Mouse (Mus musculus) ES-E14 (cell line): ENCODE data around the gene Vwde. TPM values are rescaled to one million over a fixed set of nuclear protein-coding genes. Genes with fewer than 3 reads are reported as not detected.

Experiments
- DNase-seq: peaks from one replicate; pipeline ENCODE4 v3.0.0-alpha.2; 2013; ENCODE audit warnings: low read depth, low spot score
- H3K27ac ChIP-seq: 2 replicates; pipeline ENCODE4 v1.5.1; 2012; ENCODE audit warnings: low read depth, mild to moderate bottlenecking, low read length, moderate library complexity, mixed read lengths; ENCODE audit not compliant: poor library complexity, insufficient read depth, severe bottlenecking
- H3K36me3 ChIP-seq: 2 replicates; pipeline ENCODE4 v1.6.1; 2012; ENCODE audit warnings: mild to moderate bottlenecking, low read length, moderate library complexity, mixed read lengths; ENCODE audit not compliant: control insufficient read depth, poor library complexity, insufficient read depth, severe bottlenecking
- H3K4me1 ChIP-seq, 2 experiments: fragments of 150-350 bp in 1 of 2; sonication (generic) in 1 of 2; 2 replicates each; pipeline ENCODE4 v1.6.1; 2012; ENCODE audit warnings: low read length in 2 of 2, mild to moderate bottlenecking in 1 of 2, mixed read lengths in 1 of 2; ENCODE audit not compliant: control insufficient read depth in 2 of 2, insufficient read depth in 2 of 2, poor library complexity in 1 of 2
- H3K4me3 ChIP-seq, 2 experiments: fragments of 150-350 bp in 1 of 2; sonication (generic) in 1 of 2; 2 replicates each; pipeline ENCODE4 v1.5.1; 2012; ENCODE audit warnings: low read length in 2 of 2, low read depth in 1 of 2, mild to moderate bottlenecking in 1 of 2, mixed read lengths in 1 of 2; ENCODE audit not compliant: insufficient read depth in 1 of 2, poor library complexity in 1 of 2, severe bottlenecking in 1 of 2
- H3K9ac ChIP-seq: 2 replicates; pipeline ENCODE4 v1.6.1; 2012; ENCODE audit warnings: low read depth, mild to moderate bottlenecking, low read length, mixed read lengths; ENCODE audit not compliant: poor library complexity, insufficient read depth, severe bottlenecking
- H3K9me3 ChIP-seq: fragments of 150-350 bp; sonication (generic); 2 replicates; pipeline ENCODE4 v1.6.1; 2012; ENCODE audit warnings: low read depth, mild to moderate bottlenecking, low read length; ENCODE audit not compliant: control insufficient read depth, insufficient read depth
- CHD2 ChIP-seq: IDR thresholded peaks from 2 replicates; pipeline ENCODE4 v1.6.1; 2014; ENCODE audit warnings: mild to moderate bottlenecking, low read depth, low read length, inconsistent platforms
- HCFC1 ChIP-seq: IDR thresholded peaks from 2 replicates; pipeline ENCODE4 v1.6.1; 2012; ENCODE audit warnings: low read length, inconsistent platforms, borderline replicate concordance; ENCODE audit not compliant: insufficient read depth
- MAFK ChIP-seq: IDR thresholded peaks from 2 replicates; pipeline ENCODE4 v1.6.1; 2014; ENCODE audit warnings: mild to moderate bottlenecking, low read depth, low read length, inconsistent platforms; ENCODE audit not compliant: insufficient read depth
- ZC3H11A ChIP-seq: IDR thresholded peaks from 2 replicates; pipeline ENCODE4 v1.6.1; 2012; ENCODE audit warnings: low read depth, mild to moderate bottlenecking, inconsistent platforms, low read length, borderline replicate concordance
- ZNF384 ChIP-seq: IDR thresholded peaks from 2 replicates; pipeline ENCODE4 v1.6.1; 2012; ENCODE audit warnings: low read depth, low read length, inconsistent platforms
- in situ Hi-C, 2 experiments: fragments of 600-800 bp; cut with MboI; formaldehyde crosslinking; loops; one replicate each; pipeline ENCODE4 v1.15.1; 2025; ENCODE audit warnings: low sequenced_read_pairs in 2 of 2, inconsistent platforms in 1 of 2; ENCODE audit not compliant: unreplicated experiment in 2 of 2
- total RNA-seq: library from RNA; depleted of rRNA; stranded (reverse); fragments of 300-350 nt; gene quantifications from 2 replicates; pipeline ENCODE4 v1.2.3, GENCODE M21; 2012

The Vwde gene
- total RNA-seq, 1 experiment, result 0.13 TPM

DNA sequence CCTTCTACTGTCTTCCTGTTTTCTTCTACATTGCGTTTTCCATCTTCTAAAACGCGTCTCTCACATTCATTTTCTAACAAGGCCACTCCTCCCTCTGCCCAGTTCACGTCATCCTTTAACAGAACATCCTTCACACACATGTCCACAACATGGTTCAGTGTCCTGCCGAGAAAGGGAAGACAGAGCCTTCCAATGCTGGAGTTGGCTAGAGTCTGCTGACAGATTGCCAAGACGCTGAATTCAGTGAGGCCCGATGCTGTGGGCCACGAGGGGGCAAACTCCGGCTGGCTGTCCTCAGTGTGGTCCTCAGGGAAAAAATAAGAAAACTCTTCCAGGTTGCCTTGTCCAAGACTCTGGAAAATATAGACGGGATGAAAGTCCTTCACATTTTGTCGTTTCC, 37.9 kb downstream of the Vwde start:
- Histone ChIP-seq H3K27ac (no peak overlapping the region), H3K9me3 (no peaks in the 10 kb centered on the region), H3K9ac (no peak overlapping the region), H3K36me3 (no peaks in the 10 kb centered on the region), H3K4me3 (no peak overlapping the region), H3K4me1 (no peaks in the 10 kb centered on the region)
- TF ChIP-seq ZC3H11A (no peak), MAFK (no peak), ZNF384 (no peak), CHD2 (no peak), HCFC1 (no peak)
- in situ Hi-C loops, result no loop called here
- no peak for DNase-seq

DNA sequence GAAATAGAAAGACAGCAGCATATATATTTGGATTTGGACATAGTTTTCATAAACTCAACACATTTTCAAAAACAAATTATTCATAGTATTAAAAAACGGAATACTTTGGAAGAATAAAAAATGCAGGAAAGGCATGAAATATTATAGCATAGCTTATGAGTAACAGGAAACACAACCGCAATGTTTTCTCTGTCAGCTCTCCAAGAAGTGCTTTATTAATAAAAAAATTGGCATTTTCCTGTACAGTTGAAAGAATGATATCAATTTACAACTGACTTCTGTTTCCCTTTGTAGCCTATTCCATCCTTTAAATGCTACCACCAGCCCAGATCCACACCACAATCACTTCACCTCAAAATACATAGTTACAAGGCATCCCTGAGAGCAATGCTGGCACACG, 44.7 kb downstream of the Vwde start:
- TF ChIP-seq HCFC1 (no peak), CHD2 (no peak), ZNF384 (no peak), MAFK (no peak), ZC3H11A (no peak)
- no peaks in the 10 kb centered on the region for H3K4me1 ChIP-seq
- no peak overlapping the region for H3K4me3 ChIP-seq
- no peak for DNase-seq
- H3K27ac ChIP-seq, result no peak overlapping the region
- no peaks in the 10 kb centered on the region for H3K36me3 ChIP-seq
- no peaks in the 10 kb centered on the region for H3K9me3 ChIP-seq
- in situ Hi-C loops, result no loop called here
- no peak overlapping the region for H3K9ac ChIP-seq

- in situ Hi-C loops, result loop anchor here in 1 of 2 experiments (25.0 kb wide), 1 partner anchor 832 kb away; no protein-coding TSS in a partner anchor
- TF ChIP-seq HCFC1, result no peak
- TF ChIP-seq CHD2, result no peak
- TF ChIP-seq ZNF384, result no peak
- no peak for TF ChIP-seq ZC3H11A
- TF ChIP-seq MAFK, result no peak
- H3K9ac ChIP-seq, result no peak overlapping the region
- no peaks in the 10 kb centered on the region for H3K36me3 ChIP-seq
- no peak overlapping the region for H3K4me3 ChIP-seq
- no peaks in the 10 kb centered on the region for H3K9me3 ChIP-seq
- no peaks in the 10 kb centered on the region for H3K4me1 ChIP-seq
- no peak overlapping the region for H3K27ac ChIP-seq
- DNase-seq, result no peak
Measured at GRCm38 (mm10) chr6:13169459-13170150, 55.2 kb downstream of the Vwde start.

GRCm38 (mm10) chr6:13166240-13166937, 58.4 kb downstream of the Vwde start:
- Histone ChIP-seq H3K9me3 (no peaks in the 10 kb centered on the region), H3K4me1 (no peaks in the 10 kb centered on the region), H3K4me3 (no peak overlapping the region), H3K27ac (no peak overlapping the region), H3K9ac (no peak overlapping the region), H3K36me3 (no peaks in the 10 kb centered on the region)
- TF ChIP-seq ZC3H11A (no peak), CHD2 (no peak), MAFK (no peak), HCFC1 (no peak), ZNF384 (no peak)
- in situ Hi-C loops, result loop anchor here in 1 of 2 experiments (25.0 kb wide), 1 partner anchor 829 kb away; no protein-coding TSS in a partner anchor
- DNase-seq, result no peak
